Mouse (Mus musculus) hindlimb bud, embryonic 11.5 days (tissue): Measurements from ENCODE around the gene Olfr479.
"Not testable (repeated sequence)": the region's sequence is repeated elsewhere in the genome, so short reads cannot be mapped to it uniquely, and the experiment has no call there.

ENCODE experiments used
- DNase-seq: peaks from one replicate; pipeline ENCODE4 v3.0.0-alpha.2; 2012; ENCODE audit warnings: low read depth, low spot score; ENCODE audit errors: extremely low spot score

Gene Olfr479

DNA sequence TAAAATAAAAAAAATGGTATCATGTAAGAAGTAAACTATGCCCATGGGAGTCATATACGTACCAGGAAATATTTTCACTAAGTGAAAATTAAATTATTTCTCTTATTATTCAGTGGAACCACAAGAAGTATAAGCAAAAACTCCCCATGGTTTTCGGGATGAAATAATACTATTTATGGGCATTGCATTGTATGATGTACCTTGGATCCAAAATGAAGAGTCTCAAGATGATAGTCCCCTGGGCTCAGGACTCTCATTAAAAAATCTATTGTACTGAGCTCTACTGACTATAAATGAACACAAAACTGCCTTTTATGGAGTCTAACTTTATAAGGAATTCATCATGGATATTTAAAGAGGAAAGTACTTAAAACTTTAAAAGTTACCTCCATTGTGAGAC lies at the start of gene Olfr479:
Olfr479 (plus strand) TSS at position 301 of the 400 bp plus-strand sequence.
- no peak for DNase-seq

DNA sequence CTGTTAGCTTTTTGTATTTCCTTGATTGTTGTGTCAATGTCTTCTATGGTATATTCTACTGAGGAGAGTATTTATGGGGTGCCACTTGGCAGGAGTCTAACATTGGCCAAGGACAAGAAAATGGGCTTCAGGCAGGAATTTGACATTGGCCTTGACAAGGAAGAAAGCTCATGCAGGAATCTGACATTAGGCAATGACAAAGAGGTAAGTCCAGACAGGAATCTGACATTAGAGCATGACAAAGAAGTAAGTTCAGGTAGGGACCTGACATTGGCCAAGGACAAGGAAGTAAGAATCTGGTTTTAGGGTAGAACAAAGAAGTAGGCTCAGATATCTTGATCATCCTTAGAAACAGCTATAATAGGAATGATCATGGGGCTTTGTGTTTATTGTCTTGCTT lies 36.2 kb upstream of the Olfr479 start:
- not testable (repeated sequence) for DNase-seq

DNA sequence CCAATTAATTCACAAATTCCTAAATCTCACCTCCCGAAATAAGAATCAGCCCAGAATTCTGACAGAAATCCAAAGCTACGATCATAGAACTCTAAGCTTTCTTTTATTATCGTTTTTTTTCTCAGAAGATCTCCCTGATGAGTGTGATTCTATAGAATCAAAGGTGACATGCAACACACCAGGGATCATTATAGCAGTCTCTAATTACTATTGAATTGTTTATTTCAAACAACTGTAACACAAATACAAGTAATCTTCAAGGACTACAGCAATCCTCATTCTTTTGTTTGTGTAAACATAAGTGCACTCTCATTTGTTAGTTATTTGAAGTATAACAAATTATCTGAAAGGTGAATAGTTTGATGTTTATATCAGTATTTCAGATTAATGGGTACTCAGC lies 16.6 kb upstream of the Olfr479 start, which contains the start of gene Olfr478:
Olfr478 (minus strand) TSS at position 101 of the 400 bp plus-strand sequence.
- no peak for DNase-seq

DNA sequence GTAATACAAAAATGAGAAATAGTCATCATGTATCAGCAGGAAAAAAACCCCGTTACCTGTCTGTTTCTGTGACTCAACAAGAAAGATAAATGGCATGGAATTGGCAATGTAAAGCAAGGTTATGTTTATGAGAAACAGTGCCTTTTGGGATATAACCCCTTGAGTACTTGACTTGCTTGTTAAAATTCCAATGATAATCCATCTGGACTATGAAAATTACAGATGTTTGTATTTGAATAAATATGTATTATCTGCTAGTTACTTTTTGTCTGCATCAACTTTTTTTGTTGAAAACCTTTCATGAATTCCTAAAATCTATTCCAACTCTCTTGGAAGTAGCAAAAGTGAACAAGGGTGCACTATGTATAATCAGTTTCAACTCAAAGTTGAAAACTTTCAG lies 16.8 kb downstream of the Olfr479 start, which contains the start of gene Olfr480:
Olfr480 (minus strand) TSS at position 101 of the 400 bp plus-strand sequence.
- DNase-seq: no peak

DNA sequence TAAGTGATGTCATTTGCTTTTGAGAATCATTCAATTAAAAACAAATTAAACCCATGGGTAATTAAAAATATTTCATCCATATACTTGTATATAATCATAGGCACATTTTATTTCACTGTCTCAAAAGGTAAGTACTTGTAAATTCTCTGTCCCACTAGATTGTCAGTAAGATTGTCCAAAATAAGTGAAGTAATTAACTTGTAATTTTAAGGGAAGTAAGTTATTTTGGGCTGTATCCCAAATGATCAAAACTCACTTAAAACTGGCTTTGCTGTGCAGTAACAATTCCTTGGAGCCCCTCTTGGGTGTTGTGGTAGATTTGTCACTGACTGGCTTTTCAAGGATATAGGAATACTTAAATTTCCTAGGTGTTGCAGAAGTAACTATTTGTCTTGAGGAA lies 29.1 kb downstream of the Olfr479 start, which contains the start of gene Olfr481:
Olfr481 (plus strand) TSS at position 301 of the 400 bp plus-strand sequence.
- no peak for DNase-seq

DNA sequence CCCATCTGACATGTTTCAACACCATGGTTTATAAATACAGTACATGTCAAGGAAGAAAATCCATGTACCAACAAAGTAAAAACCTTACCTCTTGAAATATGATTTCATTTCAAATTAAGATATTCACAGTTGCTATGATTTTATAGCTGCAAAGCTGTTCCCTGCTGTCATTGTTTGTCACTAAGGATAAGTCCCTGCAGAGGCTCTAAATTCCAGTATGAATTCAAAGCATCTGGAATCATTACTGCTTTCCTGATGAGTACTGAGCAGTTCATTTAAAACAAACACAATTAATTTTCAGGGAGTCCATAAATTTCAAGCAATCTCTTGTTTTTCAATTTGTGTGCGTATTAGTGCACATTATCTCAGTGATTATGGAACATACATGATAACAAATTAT lies 47.0 kb downstream of the Olfr479 start, which contains the start of gene Olfr482:
Olfr482 (minus strand) TSS at position 101 of the 400 bp plus-strand sequence.
- DNase-seq: no peak

DNA sequence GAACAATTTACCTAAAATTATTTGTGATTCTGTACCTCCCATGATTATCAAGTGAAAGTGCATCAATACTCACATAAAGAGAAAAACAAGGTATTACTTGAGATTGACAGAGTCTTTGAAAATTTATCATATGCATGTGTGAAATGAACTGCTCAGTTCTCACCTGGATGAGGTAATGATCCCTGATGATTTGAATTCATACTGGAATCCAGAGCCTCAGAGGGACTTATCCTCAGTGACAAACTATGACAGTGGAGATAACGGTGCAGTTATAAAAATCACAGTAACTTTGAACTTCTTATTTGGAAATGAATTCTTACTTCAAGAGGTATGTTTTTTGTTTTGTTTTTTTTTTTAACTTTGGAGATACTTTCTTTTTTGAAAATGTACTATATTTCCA lies 50.1 kb downstream of the Olfr479 start, which contains the start of gene Olfr483:
Olfr483 (plus strand) TSS at position 301 of the 400 bp plus-strand sequence.
- DNase-seq: no peak
